ENCODE assay signal across 8 mouse cellular contexts in the genomic region with DNA sequence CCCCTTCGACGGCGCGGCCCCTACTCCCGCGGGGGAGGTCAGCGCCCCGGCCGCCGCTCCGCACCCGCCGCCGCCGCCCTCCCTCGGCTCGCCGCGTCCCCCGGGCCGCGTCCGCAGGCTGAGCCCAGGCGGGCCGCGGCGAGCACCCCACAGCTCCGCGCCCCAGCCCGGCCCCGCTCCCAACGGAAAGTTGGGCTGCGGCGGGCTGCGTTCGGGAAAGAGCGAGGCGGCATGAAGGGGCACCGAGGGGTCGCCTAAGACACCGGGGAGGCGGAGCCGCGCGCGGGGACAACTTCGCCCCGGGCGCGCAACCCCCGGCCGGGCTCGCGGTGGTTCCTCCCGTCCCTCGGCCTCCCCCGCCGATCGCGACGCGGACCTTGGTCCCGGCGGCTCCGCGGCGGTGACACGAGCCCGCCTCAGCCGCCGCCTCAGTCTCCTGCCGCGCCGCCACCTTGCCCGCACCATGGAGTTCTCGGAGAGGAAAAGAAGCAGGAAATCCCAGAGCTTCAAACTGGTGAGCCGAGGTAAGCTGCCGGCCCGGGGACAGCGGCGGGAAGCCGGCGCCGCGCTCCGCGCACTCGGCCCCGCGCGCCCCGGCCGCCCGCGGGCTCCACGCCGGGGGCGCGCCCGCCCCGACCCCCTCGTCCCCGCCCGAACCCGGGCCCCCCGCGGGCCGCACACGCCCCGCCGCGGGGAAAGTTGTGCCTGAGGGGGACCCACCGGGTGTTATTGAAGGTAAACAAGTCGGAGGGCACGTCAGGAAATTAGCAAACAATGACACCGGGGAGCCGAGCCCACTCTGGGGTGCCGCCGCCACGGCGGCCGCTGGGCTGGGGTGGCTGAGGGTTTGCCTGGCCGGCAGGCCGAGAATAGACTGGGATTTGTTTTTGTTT. TPM values are rescaled to one million over a fixed set of nuclear protein-coding genes. Genes with fewer than 3 reads are reported as not detected.
DNase-seq lines count a peak whose midpoint lies in the region; ATAC-seq lines count a peak whose summit lies in the region.

A gene (plus strand): TSS at position 63 of the 893 bp plus-strand sequence.

- H3K27ac ChIP-seq in intestine, embryonic 16.5 days (ENCODE audit: low read length): peak within 1 kb of the TSS; percentile 81
- H3K27ac ChIP-seq in liver, embryonic 12.5 days: no peak within 1 kb of the TSS
- H3K27ac ChIP-seq in neural tube, embryonic 12.5 days: peak within 1 kb of the TSS; percentile 66; the same call in 1 of the 2 replicates

- H3K4me2 ChIP-seq in intestine, embryonic 16.5 days (ENCODE audit: low read depth, low read length): peak within 1 kb of the TSS; percentile 91
- peak within 1 kb of the TSS; percentile 71 for H3K4me2 ChIP-seq in liver, embryonic 12.5 days
- H3K4me2 ChIP-seq in neural tube, embryonic 12.5 days (replicated peaks): peak within 1 kb of the TSS; percentile 87

- H3K9me3 ChIP-seq in erythroblast, embryonic 14.5 days (ENCODE audit: control insufficient read depth, low read length): no peaks in the 10 kb centered on the region
- H3K9me3 ChIP-seq in intestine, embryonic 16.5 days (ENCODE audit: control insufficient read depth, low read length): no peaks in the 10 kb centered on the region
- H3K9me3 ChIP-seq in liver, embryonic 12.5 days (replicated peaks): no peaks in the 10 kb centered on the region
- H3K9me3 ChIP-seq in neural tube, embryonic 12.5 days: no peaks in the 10 kb centered on the region

- no peak for ATAC-seq in erythroblast, adult 5-6 weeks (replicated peaks; ENCODE audit: low FRiP score, poor library complexity, severe bottlenecking)
- ATAC-seq in intestine, embryonic 16.5 days: peak; percentile 85
- ATAC-seq in liver, embryonic 12.5 days: peak; percentile 15
- ATAC-seq in neural tube, embryonic 12.5 days (ENCODE audit: low FRiP score, low read depth): peak; percentile 83

- peak; percentile 54 to 55 for DNase-seq in cerebellum, postnatal 25 days
- peak; percentile 93 for DNase-seq in heart, adult 11 months
- DNase-seq in urinary bladder, postnatal 25 days (ENCODE audit: low spot score): peak; percentile 20

- WGBS in intestine, embryonic 16.5 days: under 1% methylated on average over 99 of the region's 124 CpGs
- under 1% methylated on average over 88 of the region's 124 CpGs for WGBS in liver, embryonic 12.5 days (ENCODE audit: insufficient replicate concordance)
- under 1% methylated on average over 123 of the region's 124 CpGs for WGBS in neural tube, embryonic 12.5 days

- no peaks in the 10 kb centered on the region for H3K4me1 ChIP-seq in erythroblast, embryonic 14.5 days (ENCODE audit: control insufficient read depth)
- peaks cover 8% of the 10 kb centered on the region; the same call in 1 of the 2 replicates for H3K4me1 ChIP-seq in intestine, embryonic 16.5 days (ENCODE audit: control insufficient read depth, insufficient read depth, low read length)
- 0 out of 2 replicates have a peak, but pooled peaks cover 2% of the 10 kb centered on the region for H3K4me1 ChIP-seq in liver, embryonic 12.5 days
- peaks cover 6% of the 10 kb centered on the region for H3K4me1 ChIP-seq in neural tube, embryonic 12.5 days

- peaks cover 56% of the 10 kb centered on the region for H3K27me3 ChIP-seq in erythroblast, embryonic 14.5 days (ENCODE audit: control insufficient read depth)
- 0 out of 2 replicates have a peak, but pooled peaks cover 3% of the 10 kb centered on the region for H3K27me3 ChIP-seq in intestine, embryonic 16.5 days (replicated peaks; ENCODE audit: control insufficient read depth, insufficient read depth, low read length)
- peaks cover 69% of the 10 kb centered on the region for H3K27me3 ChIP-seq in liver, embryonic 12.5 days (replicated peaks)
- H3K27me3 ChIP-seq in neural tube, embryonic 12.5 days (replicated peaks): 0 out of 2 replicates have a peak, but pooled peaks cover 8% of the 10 kb centered on the region

- no peaks in the 10 kb centered on the region for H3K36me3 ChIP-seq in erythroblast, embryonic 14.5 days (ENCODE audit: control insufficient read depth)
- no peaks in the 10 kb centered on the region for H3K36me3 ChIP-seq in intestine, embryonic 16.5 days (ENCODE audit: control insufficient read depth, insufficient read depth, low read length)
- H3K36me3 ChIP-seq in liver, embryonic 12.5 days: no peaks in the 10 kb centered on the region
- no peaks in the 10 kb centered on the region for H3K36me3 ChIP-seq in neural tube, embryonic 12.5 days

- H3K9ac ChIP-seq in intestine, embryonic 16.5 days (ENCODE audit: low read depth, low read length): peak within 1 kb of the TSS; percentile 82
- peak within 1 kb of the TSS; percentile 50; the same call in 1 of the 2 replicates for H3K9ac ChIP-seq in liver, embryonic 12.5 days
- H3K9ac ChIP-seq in neural tube, embryonic 12.5 days: peak within 1 kb of the TSS; percentile 76

- H3K4me3 ChIP-seq in erythroblast, embryonic 14.5 days (replicated peaks): peak within 1 kb of the TSS; percentile 51
- peak within 1 kb of the TSS; percentile 75 for H3K4me3 ChIP-seq in intestine, embryonic 16.5 days (ENCODE audit: low read length)
- peak within 1 kb of the TSS; percentile 53 for H3K4me3 ChIP-seq in liver, embryonic 12.5 days
- H3K4me3 ChIP-seq in neural tube, embryonic 12.5 days: peak within 1 kb of the TSS; percentile 79

RNA-seq across cellular contexts. Expression of the gene that starts here (rescaled TPM):
- polyA plus RNA-seq in erythroblast, embryonic 14.5 days (2012): not detected in 2 replicates
- total RNA-seq in erythroblast, adult 5-6 weeks (2015; ENCODE audit: low replicate concordance): not detected in 2 replicates
- 0.14 TPM in 1 of 2 replicates, not detected in the other for total RNA-seq in erythroblast, adult 5-6 weeks (2017; ENCODE audit: low replicate concordance)
- polyA plus RNA-seq in intestine, embryonic 16.5 days (2015; fragmentation: Nextera tagmentation; extraction: Ambion mirVana): 6.3 and 7.1 TPM in 2 replicates
- 1.7 and 1.8 TPM in 2 replicates for polyA plus RNA-seq in liver, embryonic 12.5 days (2016; fragmentation: Nextera tagmentation; extraction: Ambion mirVana)
- polyA plus RNA-seq in neural tube, embryonic 12.5 days (2016; fragmentation: Nextera tagmentation; extraction: Ambion mirVana): 7.0 TPM in 2 replicates

Comparison
In these comparisons a context has a peak if more than half of its experiments do, and no peak if none do; other contexts are left out.
1. DNase-seq: peak in every context shown above with its lines; median percentile 93 in heart, adult 11 months; 54 in cerebellum, postnatal 25 days; 20 in urinary bladder, postnatal 25 days.